Mouse (Mus musculus) intestine, embryonic 16.5 days (tissue): ENCODE measurements around the gene Mnd1. TPM values are rescaled to one million over a fixed set of nuclear protein-coding genes. Genes with fewer than 3 reads are reported as not detected.

Experiments used
- ATAC-seq: fragments of 200-750 bp; cut with Nextera tagmentation; 2 replicates; pipeline ENCODE4 v1.8.0; 2017; ENCODE audit warnings: moderate TSS enrichment, moderate library complexity
- H3K27ac ChIP-seq: fragments of 300-500 bp; sonication (generic); 2 replicates; pipeline ENCODE4 v1.5.1; 2014; ENCODE audit warnings: mild to moderate bottlenecking, low read length
- H3K27me3 ChIP-seq: fragments of 300-500 bp; sonication (generic); replicated peaks from 2 replicates; pipeline ENCODE4 v1.6.1; 2014; ENCODE audit warnings: low read length, control low read depth, mixed read lengths; ENCODE audit not compliant: control insufficient read depth, insufficient read depth
- H3K36me3 ChIP-seq: fragments of 300-500 bp; sonication (generic); 2 replicates; pipeline ENCODE4 v1.6.1; 2014; ENCODE audit warnings: low read length, control low read depth; ENCODE audit not compliant: control insufficient read depth, insufficient read depth
- H3K4me1 ChIP-seq: fragments of 300-500 bp; sonication (generic); 2 replicates; pipeline ENCODE4 v1.6.1; 2014; ENCODE audit warnings: low read length, control low read depth, mixed read lengths; ENCODE audit not compliant: control insufficient read depth, insufficient read depth
- H3K4me2 ChIP-seq: fragments of 300-500 bp; sonication (generic); 2 replicates; pipeline ENCODE4 v1.6.1; 2014; ENCODE audit warnings: low read depth, low read length, control low read depth
- H3K4me3 ChIP-seq: fragments of 300-500 bp; sonication (generic); 2 replicates; pipeline ENCODE4 v1.5.1; 2014; ENCODE audit warnings: mild to moderate bottlenecking, low read length
- H3K9ac ChIP-seq: fragments of 300-500 bp; sonication (generic); 2 replicates; pipeline ENCODE4 v1.6.1; 2014; ENCODE audit warnings: low read depth, low read length
- H3K9me3 ChIP-seq: fragments of 300-500 bp; sonication (generic); 2 replicates; pipeline ENCODE4 v1.6.1; 2016; ENCODE audit warnings: low read length, control low read depth; ENCODE audit not compliant: control insufficient read depth
- WGBS: fragments of 180-500 bp; shearing (Covaris S2); extraction: QIAGEN DNeasy Blood & Tissue Kit; methylation state at CpG from one replicate; pipeline ENCODE4 v1.1.7; 2014; 5-methylcytosine and 5-hydroxymethylcytosine counted together
- polyA plus RNA-seq: library from polyadenylated mRNA; unstranded; fragments of >200 nt; fragmentation: Nextera tagmentation; extraction: Ambion mirVana; gene quantifications from 2 replicates; pipeline ENCODE4 v1.2.1, GENCODE M21; 2015

The Mnd1 gene
- polyA plus RNA-seq, 1 experiment from 2014 or later, result 9.9 TPM

- no peak overlapping the region for H3K27ac ChIP-seq
- no peaks in the 10 kb centered on the region for H3K27me3 ChIP-seq
- H3K4me1 ChIP-seq, result no peaks in the 10 kb centered on the region
- no peak overlapping the region for H3K4me2 ChIP-seq
- H3K36me3 ChIP-seq, result no peaks in the 10 kb centered on the region
- H3K9ac ChIP-seq, result no peak overlapping the region
- WGBS, result 75% methylated on average over 7 of the region's 7 CpGs
- no peak for ATAC-seq
- no peaks in the 10 kb centered on the region for H3K9me3 ChIP-seq
- no peak overlapping the region for H3K4me3 ChIP-seq
These were observed 19.1 kb downstream of the Mnd1 start for GRCm38 (mm10) chr3:84136509-84136908.

GRCm38 (mm10) chr3:84135933-84136332 lies 19.7 kb downstream of the Mnd1 start:
- H3K9ac ChIP-seq, result no peak overlapping the region
- WGBS, result 53% methylated on average over 6 of the region's 6 CpGs

GRCm38 (mm10) chr3:84135387-84135786 lies 20.2 kb downstream of the Mnd1 start:
- H3K9ac ChIP-seq, result no peak overlapping the region
- no peak overlapping the region for H3K4me3 ChIP-seq
- no peak overlapping the region for H3K27ac ChIP-seq
- 35% methylated on average over 9 of the region's 9 CpGs for WGBS
- peak; percentile 97 for ATAC-seq
- no peaks in the 10 kb centered on the region for H3K4me1 ChIP-seq
- H3K9me3 ChIP-seq, result no peaks in the 10 kb centered on the region
- H3K4me2 ChIP-seq, result no peak overlapping the region
- H3K27me3 ChIP-seq, result no peaks in the 10 kb centered on the region
- no peaks in the 10 kb centered on the region for H3K36me3 ChIP-seq

More at GRCm38 (mm10) chr3:84135933-84136332, 19.7 kb downstream of the Mnd1 start:
- Histone ChIP-seq H3K36me3 (no peaks in the 10 kb centered on the region), H3K4me3 (no peak overlapping the region), H3K4me1 (no peaks in the 10 kb centered on the region), H3K27me3 (no peaks in the 10 kb centered on the region), H3K9me3 (no peaks in the 10 kb centered on the region), H3K27ac (no peak overlapping the region), H3K4me2 (no peak overlapping the region)
- no peak for ATAC-seq

GRCm38 (mm10) chr3:84131369-84131768 lies 24.2 kb downstream of the Mnd1 start:
- H3K4me3 ChIP-seq, result no peak overlapping the region
- H3K9ac ChIP-seq, result no peak overlapping the region
- H3K9me3 ChIP-seq, result no peaks in the 10 kb centered on the region
- WGBS, result 74% methylated on average over 3 of the region's 3 CpGs
- no peak overlapping the region for H3K27ac ChIP-seq
- no peak overlapping the region for H3K4me2 ChIP-seq
- H3K27me3 ChIP-seq, result no peaks in the 10 kb centered on the region
- no peak for ATAC-seq
- H3K4me1 ChIP-seq, result peaks cover 9% of the 10 kb centered on the region
- H3K36me3 ChIP-seq, result no peaks in the 10 kb centered on the region

- Histone ChIP-seq H3K9me3 (no peaks in the 10 kb centered on the region), H3K36me3 (no peaks in the 10 kb centered on the region), H3K4me2 (no peak overlapping the region), H3K4me3 (no peak overlapping the region), H3K27me3 (no peaks in the 10 kb centered on the region), H3K27ac (no peak overlapping the region), H3K9ac (no peak overlapping the region), H3K4me1 (peaks cover 9% of the 10 kb centered on the region)
- ATAC-seq, result no peak
- WGBS, result 55% methylated on average over 5 of the region's 5 CpGs
These were observed 24.8 kb downstream of the Mnd1 start for GRCm38 (mm10) chr3:84130776-84131175.

- 48% methylated on average over 11 of the region's 11 CpGs for WGBS
- H3K9me3 ChIP-seq, result no peaks in the 10 kb centered on the region
- peak overlapping the region; percentile 51 for H3K27ac ChIP-seq
- H3K27me3 ChIP-seq, result no peaks in the 10 kb centered on the region
- peaks cover 9% of the 10 kb centered on the region for H3K4me1 ChIP-seq
- H3K4me3 ChIP-seq, result no peak overlapping the region
- H3K36me3 ChIP-seq, result no peaks in the 10 kb centered on the region
- no peak overlapping the region for H3K4me2 ChIP-seq
- ATAC-seq, result peak; percentile 80
- no peak overlapping the region for H3K9ac ChIP-seq
These were observed 26.4 kb downstream of the Mnd1 start for GRCm38 (mm10) chr3:84128871-84129870.

- no peaks in the 10 kb centered on the region for H3K36me3 ChIP-seq
- peaks cover 9% of the 10 kb centered on the region for H3K4me1 ChIP-seq
- no peak overlapping the region for H3K4me2 ChIP-seq
- no peak for ATAC-seq
- no peak overlapping the region for H3K27ac ChIP-seq
- H3K27me3 ChIP-seq, result no peaks in the 10 kb centered on the region
- no peak overlapping the region for H3K4me3 ChIP-seq
- no peak overlapping the region for H3K9ac ChIP-seq
- WGBS, result 59% methylated on average over 2 of the region's 2 CpGs
- H3K9me3 ChIP-seq, result no peaks in the 10 kb centered on the region
These were observed 28.2 kb downstream of the Mnd1 start for GRCm38 (mm10) chr3:84127431-84127830.

- Histone ChIP-seq H3K27me3 (no peaks in the 10 kb centered on the region), H3K9ac (no peak overlapping the region), H3K4me2 (no peak overlapping the region), H3K9me3 (no peaks in the 10 kb centered on the region), H3K4me1 (peaks cover 9% of the 10 kb centered on the region), H3K36me3 (no peaks in the 10 kb centered on the region), H3K4me3 (no peak overlapping the region), H3K27ac (no peak overlapping the region)
- WGBS, result 80% methylated on average over 3 of the region's 3 CpGs
- no peak for ATAC-seq
These were observed 28.9 kb downstream of the Mnd1 start for GRCm38 (mm10) chr3:84126721-84127120.

- 60% methylated on average over 6 of the region's 6 CpGs for WGBS
- Histone ChIP-seq H3K36me3 (no peaks in the 10 kb centered on the region), H3K27me3 (no peaks in the 10 kb centered on the region), H3K9me3 (no peaks in the 10 kb centered on the region), H3K4me2 (no peak overlapping the region), H3K9ac (no peak overlapping the region), H3K27ac (no peak overlapping the region), H3K4me1 (peaks cover 9% of the 10 kb centered on the region), H3K4me3 (no peak overlapping the region)
- no peak for ATAC-seq
These were observed 29.8 kb downstream of the Mnd1 start for GRCm38 (mm10) chr3:84125704-84126289.
